Mouse (Mus musculus): ENCODE data around the gene Gm3336.

Gm3336 gene

GRCm38 (mm10) chr8:70696019-70696885, 22.1 kb upstream of the Gm3336 start:
- DNase-seq, result no peak

- peak; percentile 50 for DNase-seq
Measured at GRCm38 (mm10) chr8:70696946-70697345, 21.4 kb upstream of the Gm3336 start.

- DNase-seq, result no peak
Measured at GRCm38 (mm10) chr8:70697366-70698250, 20.7 kb upstream of the Gm3336 start.

GRCm38 (mm10) chr8:70698310-70699109, 19.8 kb upstream of the Gm3336 start, which contains the start of gene Jund:
TSS of gene Jund (plus strand) at chr8:70698949.
- DNase-seq, result peak; percentile 99

- DNase-seq, result peak; percentile 81
Measured at GRCm38 (mm10) chr8:70699116-70699833, 19.1 kb upstream of the Gm3336 start.

GRCm38 (mm10) chr8:70699834-70700554, 18.3 kb upstream of the Gm3336 start:
- DNase-seq, result peak; percentile 92

- DNase-seq, result peak; percentile 89
Measured at GRCm38 (mm10) chr8:70700555-70700922, 17.8 kb upstream of the Gm3336 start.

- peak; percentile 66 for DNase-seq
Measured at GRCm38 (mm10) chr8:70701048-70701981, 17.0 kb upstream of the Gm3336 start.

- DNase-seq, result no peak
Measured at GRCm38 (mm10) chr8:70701982-70702841, 16.1 kb upstream of the Gm3336 start.

- peak; percentile 91 for DNase-seq
Measured at GRCm38 (mm10) chr8:70702842-70703182, 15.5 kb upstream of the Gm3336 start.

- no peak for DNase-seq
Measured at GRCm38 (mm10) chr8:70703287-70703686, 15.1 kb upstream of the Gm3336 start, which contains the start of gene Iqcn. TSS of gene Iqcn (plus strand) at chr8:70703457.

- no peak for DNase-seq
Measured at GRCm38 (mm10) chr8:70708281-70708680, 10.1 kb upstream of the Gm3336 start.

GRCm38 (mm10) chr8:70709794-70710193, 8.5 kb upstream of the Gm3336 start:
- no peak for DNase-seq

GRCm38 (mm10) chr8:70710296-70710695, 8.0 kb upstream of the Gm3336 start:
- no peak for DNase-seq

GRCm38 (mm10) chr8:70711041-70711440, 7.3 kb upstream of the Gm3336 start:
- peak; percentile 33 for DNase-seq

GRCm38 (mm10) chr8:70713991-70714390, 4.4 kb upstream of the Gm3336 start:
- no peak for DNase-seq

GRCm38 (mm10) chr8:70715086-70715485, 3.3 kb upstream of the Gm3336 start:
- DNase-seq, result no peak

GRCm38 (mm10) chr8:70716521-70717400, 1.6 kb upstream of the Gm3336 start:
- DNase-seq, result peak; percentile 23
